Mouse (Mus musculus): ENCODE data around the gene Prr22. TPM values are rescaled to one million over a fixed set of nuclear protein-coding genes. Genes with fewer than 3 reads are reported as not detected.

Gene Prr22
- polyA plus RNA-seq (2015; fragmentation: Nextera tagmentation; extraction: Ambion mirVana) = 0.19 and 0.31 TPM in 2 replicates

DNA sequence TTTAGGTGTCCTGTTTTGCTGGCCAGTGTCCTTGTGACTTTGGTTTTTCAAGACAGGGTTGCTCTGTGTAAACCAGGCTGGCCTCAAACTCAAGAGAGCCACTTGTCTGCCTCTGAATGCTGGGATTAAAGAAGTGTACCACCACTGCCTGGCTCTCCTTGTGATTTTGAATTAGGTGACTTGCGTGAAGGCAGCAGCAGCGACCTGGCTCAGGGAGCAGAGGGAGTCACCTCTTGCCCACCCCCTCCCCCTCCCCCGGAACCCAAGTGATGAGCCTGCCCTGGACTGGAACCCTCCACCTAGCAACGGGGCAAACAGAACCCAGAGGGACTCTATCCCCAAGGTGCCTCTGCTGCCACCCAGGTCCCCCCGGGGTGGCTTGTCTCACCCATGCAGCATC lies at the start of gene Prr22:
Gene Prr22 (plus strand): TSS at position 301 of the 400 bp plus-strand sequence.

DNA sequence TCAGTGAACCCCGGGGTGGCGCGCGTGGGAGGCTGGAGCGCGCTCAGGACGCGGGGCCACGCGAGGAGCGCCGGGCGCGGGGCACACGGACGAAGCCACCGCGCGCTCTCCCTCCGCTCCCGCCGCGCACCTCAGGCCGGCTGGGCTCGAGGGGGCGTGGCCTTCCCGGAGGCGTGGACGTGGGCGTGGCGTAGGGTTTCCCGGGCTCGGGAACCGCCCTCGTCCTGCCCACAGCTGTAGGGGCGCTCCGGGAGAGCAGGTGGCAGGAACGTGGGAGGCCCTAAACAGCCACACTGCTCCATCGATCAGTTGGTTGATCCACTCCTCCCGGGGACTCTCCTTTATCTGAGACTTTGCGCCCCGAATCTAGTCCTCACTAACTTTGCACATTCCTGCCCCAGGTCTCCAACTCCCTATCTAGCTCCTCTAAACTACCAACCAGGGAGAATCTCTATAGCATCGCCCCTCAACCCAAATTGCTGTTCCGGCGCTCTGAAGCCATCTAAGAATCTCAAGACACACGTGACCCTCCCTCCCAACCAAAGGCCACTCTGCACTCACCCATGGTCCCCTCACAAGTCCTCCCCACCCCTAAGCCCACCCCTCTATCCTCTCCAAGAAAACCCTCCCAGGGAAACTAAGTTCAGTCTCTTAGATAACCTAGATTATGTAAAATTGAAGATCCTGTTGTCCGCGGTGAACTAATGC lies 12.5 kb upstream of the Prr22 start, which contains the start of gene Nrtn:
Gene Nrtn (minus strand): TSS at position 115 of the 708 bp plus-strand sequence.

GRCm38 (mm10) chr17:56764474-56765354 lies 5.3 kb upstream of the Prr22 start, which contains the start of gene Dus3l:
Dus3l (plus strand) TSS chr17:56764757.

Other genes starting within 250 kb of the Prr22 start
- 9.6 and 11.7 TPM in 2 replicates for gene Gm20219, start 215.9 kb upstream of the Prr22 start, polyA plus RNA-seq (2015; fragmentation: Nextera tagmentation; extraction: Ambion mirVana)
- gene Safb2, start 185.7 kb upstream of the Prr22 start, polyA plus RNA-seq (2015; fragmentation: Nextera tagmentation; extraction: Ambion mirVana) = 28.1 and 30.2 TPM in 2 replicates
- 33.7 and 43.2 TPM in 2 replicates for gene Safb, start 185.4 kb upstream of the Prr22 start, polyA plus RNA-seq (2015; fragmentation: Nextera tagmentation; extraction: Ambion mirVana)
- 232 and 244 TPM in 2 replicates for gene 2410015M20Rik, start 160.5 kb upstream of the Prr22 start, polyA plus RNA-seq (2015; fragmentation: Nextera tagmentation; extraction: Ambion mirVana)
- 1,651 and 1,836 TPM in 2 replicates for gene Rpl36, start 156.8 kb upstream of the Prr22 start, polyA plus RNA-seq (2015; fragmentation: Nextera tagmentation; extraction: Ambion mirVana)
- 28.0 and 29.6 TPM in 2 replicates for gene Lonp1, start 143.4 kb upstream of the Prr22 start, polyA plus RNA-seq (2015; fragmentation: Nextera tagmentation; extraction: Ambion mirVana)
- 4.6 TPM in 2 replicates for gene Catsperd, start 142.1 kb upstream of the Prr22 start, polyA plus RNA-seq (2015; fragmentation: Nextera tagmentation; extraction: Ambion mirVana)
- 45.2 and 45.5 TPM in 2 replicates for gene Ranbp3, start 97.0 kb upstream of the Prr22 start, polyA plus RNA-seq (2015; fragmentation: Nextera tagmentation; extraction: Ambion mirVana)
- 524 and 561 TPM in 2 replicates for gene Ndufa11, start 52.5 kb upstream of the Prr22 start, polyA plus RNA-seq (2015; fragmentation: Nextera tagmentation; extraction: Ambion mirVana)
- 16.6 and 18.3 TPM in 2 replicates for gene Vmac, start 52.2 kb upstream of the Prr22 start, polyA plus RNA-seq (2015; fragmentation: Nextera tagmentation; extraction: Ambion mirVana)
- 13.4 and 14.0 TPM in 2 replicates for gene Nrtn, start 12.7 kb upstream of the Prr22 start, polyA plus RNA-seq (2015; fragmentation: Nextera tagmentation; extraction: Ambion mirVana)
- gene Dus3l, start 5.5 kb upstream of the Prr22 start, polyA plus RNA-seq (2015; fragmentation: Nextera tagmentation; extraction: Ambion mirVana) = 19.8 and 24.6 TPM in 2 replicates
- 3.7 and 4.2 TPM in 2 replicates for gene Rfx2, start 60.8 kb downstream of the Prr22 start, polyA plus RNA-seq (2015; fragmentation: Nextera tagmentation; extraction: Ambion mirVana)
- gene Acsbg2, start 104.2 kb downstream of the Prr22 start, polyA plus RNA-seq (2015; fragmentation: Nextera tagmentation; extraction: Ambion mirVana) = not detected in 2 replicates
- gene 1700061G19Rik, start 105.2 kb downstream of the Prr22 start, polyA plus RNA-seq (2015; fragmentation: Nextera tagmentation; extraction: Ambion mirVana) = 10.6 and 11.7 TPM in 2 replicates
- gene Mllt1, start 165.2 kb downstream of the Prr22 start, polyA plus RNA-seq (2015; fragmentation: Nextera tagmentation; extraction: Ambion mirVana) = 15.8 and 18.0 TPM in 2 replicates
- not detected in 2 replicates for gene Acer1, start 211.9 kb downstream of the Prr22 start, polyA plus RNA-seq (2015; fragmentation: Nextera tagmentation; extraction: Ambion mirVana)
- gene Clpp, start 220.1 kb downstream of the Prr22 start, polyA plus RNA-seq (2015; fragmentation: Nextera tagmentation; extraction: Ambion mirVana) = 84.4 and 98.9 TPM in 2 replicates
- 25.4 and 30.7 TPM in 2 replicates for gene Alkbh7, start 227.1 kb downstream of the Prr22 start, polyA plus RNA-seq (2015; fragmentation: Nextera tagmentation; extraction: Ambion mirVana)
- gene Pspn, start 229.8 kb downstream of the Prr22 start, polyA plus RNA-seq (2015; fragmentation: Nextera tagmentation; extraction: Ambion mirVana) = 0.30 and 1.0 TPM in 2 replicates
- gene Gtf2f1, start 241.0 kb downstream of the Prr22 start, polyA plus RNA-seq (2015; fragmentation: Nextera tagmentation; extraction: Ambion mirVana) = 37.8 and 42.8 TPM in 2 replicates
- 0.22 and 0.35 TPM in 2 replicates for gene Gm17949, start 241.2 kb downstream of the Prr22 start, polyA plus RNA-seq (2015; fragmentation: Nextera tagmentation; extraction: Ambion mirVana)

All from urinary bladder, postnatal 0 days (tissue).